Mouse (Mus musculus): ENCODE measurements around the gene Zkscan4. TPM values are rescaled to one million over a fixed set of nuclear protein-coding genes. Genes with fewer than 3 reads are reported as not detected.
"Not testable (repeated sequence)": the region's sequence is repeated elsewhere in the genome, so short reads cannot be mapped to it uniquely, and the experiment has no call there.

The Zkscan4 gene
- polyA plus RNA-seq, 1 experiment from 2014 or later: 11.5 TPM

DNA sequence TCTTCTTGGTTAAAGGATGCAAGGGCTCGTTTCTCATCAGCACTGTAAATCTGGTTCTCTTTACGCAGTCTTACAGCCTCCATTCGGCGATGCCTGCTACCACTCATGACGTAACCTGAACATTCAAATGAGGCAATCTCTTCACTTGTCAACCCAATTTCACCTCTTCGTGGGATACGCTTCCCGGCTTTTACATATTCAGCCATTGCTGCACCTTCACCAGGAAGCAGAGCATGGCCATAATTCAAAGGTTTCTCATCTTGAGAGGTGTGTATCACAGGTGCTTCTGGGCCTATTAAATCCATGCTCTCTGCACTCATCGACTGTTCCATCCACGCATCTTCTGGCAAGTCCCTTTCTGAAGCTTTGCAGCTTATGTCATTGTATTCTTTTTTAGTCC is 11.4 kb upstream of the Zkscan4 start:
- no peak for ATAC-seq (replicated peaks)
- Histone ChIP-seq H3K9me3 (no peaks in the 10 kb centered on the region), H3K27me3 (replicated peaks) (peaks cover 11% of the 10 kb centered on the region), H3K4me1 (peaks cover 10% of the 10 kb centered on the region; the same call in 1 of the 2 replicates), H3K4me3 (peak overlapping the region; percentile 54; the same call in 1 of the 2 replicates), H3K27ac (no peak overlapping the region), H3K36me3 (replicated peaks) (no peaks in the 10 kb centered on the region; the same call in 1 of the 2 replicates), H3K4me2 (peak overlapping the region; percentile 70; the same call in 1 of the 2 replicates), H3K9ac (no peak overlapping the region)
- 85% methylated on average over 10 of the region's 10 CpGs for WGBS

DNA sequence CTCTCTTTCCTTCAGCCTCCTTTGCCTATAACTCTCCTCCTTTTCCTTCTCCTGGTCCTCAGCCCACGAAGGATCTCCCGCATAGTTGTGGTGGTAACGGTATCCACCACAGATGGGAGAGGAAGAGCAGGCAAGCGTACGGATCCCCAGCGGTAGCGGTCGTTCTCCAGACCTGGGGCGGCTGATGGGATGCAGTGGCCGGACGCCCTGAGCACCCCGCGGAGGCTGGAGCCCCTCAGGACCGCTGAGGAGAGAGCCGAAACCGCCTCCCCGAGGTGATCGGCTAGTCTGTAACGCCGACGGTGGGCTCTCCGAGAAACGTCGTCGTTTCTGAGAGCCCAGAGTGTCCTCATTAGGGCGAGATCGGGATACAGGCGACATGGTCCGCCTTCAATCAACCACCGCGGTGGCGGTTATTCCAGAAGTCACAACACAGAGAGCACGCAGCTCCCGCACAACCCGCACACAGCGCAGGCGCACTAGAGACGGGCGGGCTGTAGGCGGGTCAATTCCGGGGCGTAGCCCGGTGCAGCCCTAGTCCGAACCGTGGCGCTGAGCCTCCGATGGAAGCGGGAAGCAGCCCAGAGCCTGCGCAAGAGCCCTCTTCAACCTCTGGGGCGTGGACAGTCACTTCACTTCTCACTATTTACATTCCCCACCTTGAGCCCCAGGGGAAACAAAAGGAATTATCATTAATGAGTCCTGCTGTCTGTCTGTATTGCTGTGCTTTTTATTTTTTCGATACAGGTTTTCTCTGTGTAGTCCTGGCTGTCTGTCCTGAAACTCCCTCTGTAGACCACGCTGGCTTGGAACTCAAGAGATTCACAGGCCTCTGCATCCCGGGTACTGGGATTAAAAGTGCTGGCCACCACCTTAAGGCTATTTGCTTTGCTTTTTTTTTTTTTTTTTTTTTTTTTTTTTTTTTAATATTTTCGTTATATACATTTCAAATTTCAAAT is 10.4 kb upstream of the Zkscan4 start, which contains the start of gene Nkapl:
Gene Nkapl (minus strand): TSS at position 449 of the 959 bp plus-strand sequence.
- H3K27ac ChIP-seq: peak within 1 kb of the TSS; percentile 77
- no peaks in the 10 kb centered on the region for H3K9me3 ChIP-seq
- peak within 1 kb of the TSS; percentile 69 for H3K9ac ChIP-seq
- H3K4me3 ChIP-seq: peak within 1 kb of the TSS; percentile 54
- no peaks in the 10 kb centered on the region; the same call in 1 of the 2 replicates for H3K36me3 ChIP-seq (replicated peaks)
- under 1% methylated on average over 53 of the region's 54 CpGs for WGBS
- peak within 1 kb of the TSS; percentile 70 for H3K4me2 ChIP-seq
- peaks cover 11% of the 10 kb centered on the region for H3K27me3 ChIP-seq (replicated peaks)
- peaks cover 10% of the 10 kb centered on the region; the same call in 1 of the 2 replicates for H3K4me1 ChIP-seq
- peak; percentile 100 for ATAC-seq (replicated peaks)

DNA sequence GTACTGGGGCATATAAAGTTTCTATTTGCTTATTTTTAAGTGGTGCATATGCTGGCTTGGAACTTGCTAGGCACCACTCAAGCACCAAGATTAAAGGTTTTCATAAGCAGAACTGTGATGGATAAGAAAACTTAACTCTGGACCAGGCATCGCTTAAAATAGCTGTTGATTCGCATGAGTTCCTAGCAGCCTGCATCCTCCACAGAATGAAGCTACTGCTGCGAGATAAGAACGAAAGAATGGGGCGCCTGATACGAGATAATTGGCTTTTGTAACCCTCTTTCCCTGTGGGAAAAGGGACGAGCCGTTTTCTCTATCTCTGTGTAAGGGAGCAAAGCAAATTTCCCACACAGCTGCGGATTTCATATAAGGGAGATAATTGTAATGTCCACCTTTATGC is 9.6 kb upstream of the Zkscan4 start:
- no peak for ATAC-seq (replicated peaks)
- H3K9ac ChIP-seq: no peak overlapping the region
- H3K27ac ChIP-seq: no peak overlapping the region
- H3K36me3 ChIP-seq (replicated peaks): no peaks in the 10 kb centered on the region; the same call in 1 of the 2 replicates
- WGBS: 16% methylated on average over 9 of the region's 9 CpGs
- no peaks in the 10 kb centered on the region for H3K9me3 ChIP-seq
- H3K27me3 ChIP-seq (replicated peaks): peaks cover 11% of the 10 kb centered on the region
- peaks cover 10% of the 10 kb centered on the region; the same call in 1 of the 2 replicates for H3K4me1 ChIP-seq
- H3K4me2 ChIP-seq: peak overlapping the region; percentile 70
- 0 out of 2 replicates have a peak overlapping the region, but pooled peaks have one; percentile 54 for H3K4me3 ChIP-seq

DNA sequence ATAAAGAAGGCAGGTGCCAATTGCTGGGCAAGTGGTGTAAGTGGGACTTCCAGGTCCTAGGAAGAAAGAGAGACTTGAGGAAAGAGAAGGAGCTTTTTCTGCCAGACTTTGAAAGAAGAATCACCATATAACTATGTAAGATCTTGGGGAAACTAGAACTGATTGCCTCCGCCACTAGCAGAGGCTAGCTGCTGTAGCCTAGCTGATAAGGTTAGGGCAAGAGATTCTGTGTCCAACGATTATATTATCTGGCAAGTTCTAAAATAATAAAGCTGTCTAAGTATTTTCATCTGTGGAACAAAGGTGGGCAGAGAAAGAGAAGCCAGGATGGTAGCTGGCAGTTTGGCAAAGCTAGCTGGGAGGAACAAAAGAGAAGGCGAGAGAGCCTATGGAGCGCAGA is 6.3 kb upstream of the Zkscan4 start:
- Histone ChIP-seq H3K4me3 (no peak overlapping the region), H3K9ac (no peak overlapping the region), H3K36me3 (replicated peaks) (no peaks in the 10 kb centered on the region; the same call in 1 of the 2 replicates), H3K4me2 (no peak overlapping the region), H3K27me3 (replicated peaks) (peaks cover under 1% of the 10 kb centered on the region), H3K27ac (no peak overlapping the region), H3K9me3 (no peaks in the 10 kb centered on the region), H3K4me1 (peaks cover 8% of the 10 kb centered on the region; the same call in 1 of the 2 replicates)
- ATAC-seq (replicated peaks): no peak
- 26% methylated on average over 4 of the region's 4 CpGs for WGBS

DNA sequence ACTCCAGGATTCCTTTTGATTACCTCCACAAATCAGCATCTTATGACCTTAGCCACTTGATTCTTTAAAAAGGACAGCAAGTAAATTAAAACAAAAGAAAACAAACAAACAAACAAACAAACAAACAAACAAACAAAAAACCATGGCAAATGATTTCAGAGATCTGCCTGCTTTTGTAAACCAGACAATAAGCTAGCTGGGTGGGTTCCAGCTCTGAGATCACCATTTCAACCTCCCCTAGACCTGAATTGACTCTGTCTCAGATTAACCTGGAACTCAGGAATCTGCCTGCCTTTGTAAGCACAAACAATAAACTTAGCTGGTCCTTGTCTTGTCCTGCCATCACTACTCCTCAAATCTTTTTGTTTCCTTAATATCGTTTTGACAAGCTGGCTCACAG is 8.2 kb downstream of the Zkscan4 start:
- Histone ChIP-seq H3K4me2 (no peak overlapping the region), H3K4me1 (no peaks in the 10 kb centered on the region)

DNA sequence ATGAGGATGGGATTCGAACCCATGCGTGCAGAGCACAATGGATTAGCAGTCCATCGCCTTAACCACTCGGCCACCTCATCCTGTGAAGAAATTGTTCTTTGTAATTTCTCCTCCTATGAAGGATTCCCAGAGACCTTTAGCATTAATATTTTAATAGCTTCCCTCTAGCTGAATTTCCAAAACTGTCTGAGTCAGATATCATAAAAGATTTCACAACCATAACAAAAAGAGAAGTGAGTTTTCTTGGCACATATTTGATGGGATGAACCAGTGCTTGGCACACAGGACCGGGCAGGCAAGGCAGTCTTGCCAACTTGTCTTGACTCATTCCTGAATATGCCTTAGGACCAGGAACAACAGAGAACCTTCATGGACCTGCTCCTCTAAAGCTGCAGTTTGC is 14.1 kb downstream of the Zkscan4 start:
- no peaks in the 10 kb centered on the region for H3K4me1 ChIP-seq
- H3K9ac ChIP-seq: no peak overlapping the region
- H3K27me3 ChIP-seq (replicated peaks): no peaks in the 10 kb centered on the region
- H3K27ac ChIP-seq: no peak overlapping the region
- 94% methylated on average over 5 of the region's 5 CpGs for WGBS
- peaks cover 3% of the 10 kb centered on the region; the same call in 1 of the 2 replicates for H3K36me3 ChIP-seq (replicated peaks)
- no peaks in the 10 kb centered on the region for H3K9me3 ChIP-seq
- H3K4me2 ChIP-seq: no peak overlapping the region
- no peak for ATAC-seq (replicated peaks)
- no peak overlapping the region for H3K4me3 ChIP-seq

More for the DNA sequence above, 8.2 kb downstream of the Zkscan4 start:
- 96% methylated on average over 1 of the region's 1 CpGs for WGBS
- Histone ChIP-seq H3K36me3 (replicated peaks) (peaks cover 29% of the 10 kb centered on the region), H3K27ac (no peak overlapping the region), H3K27me3 (replicated peaks) (no peaks in the 10 kb centered on the region), H3K9me3 (no peaks in the 10 kb centered on the region; the same call in 1 of the 2 replicates), H3K4me3 (no peak overlapping the region), H3K9ac (no peak overlapping the region)
- ATAC-seq (replicated peaks): no peak

DNA sequence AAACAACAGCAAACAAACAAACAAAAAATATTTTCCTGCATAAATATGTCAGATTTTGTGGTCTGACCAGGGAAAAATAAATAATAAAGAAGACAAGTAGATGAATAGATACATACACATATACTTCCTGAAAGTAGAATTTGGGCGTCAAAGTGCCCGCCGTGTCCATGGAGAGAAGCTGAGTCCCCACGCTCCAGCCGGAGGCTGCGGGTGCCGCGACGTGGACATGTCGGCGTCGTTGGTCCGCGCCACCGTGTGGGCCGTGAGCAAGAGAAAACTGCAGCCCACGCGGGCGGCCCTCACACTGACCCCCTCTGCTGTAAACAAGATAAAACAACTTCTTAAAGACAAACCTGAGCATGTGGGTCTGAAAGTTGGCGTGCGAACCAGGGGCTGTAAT is 16.4 kb downstream of the Zkscan4 start, which contains the start of gene AK157302:
Gene AK157302 (plus strand): TSS at position 144 of the 400 bp plus-strand sequence.
- no peak for ATAC-seq (replicated peaks)
- Histone ChIP-seq H3K9ac (no peak within 1 kb of the TSS), H3K27ac (no peak within 1 kb of the TSS), H3K9me3 (no peaks in the 10 kb centered on the region), H3K36me3 (replicated peaks) (no peaks in the 10 kb centered on the region), H3K27me3 (replicated peaks) (no peaks in the 10 kb centered on the region), H3K4me2 (no peak within 1 kb of the TSS), H3K4me3 (no peak within 1 kb of the TSS), H3K4me1 (no peaks in the 10 kb centered on the region)
- WGBS: 95% methylated on average over 21 of the region's 21 CpGs

DNA sequence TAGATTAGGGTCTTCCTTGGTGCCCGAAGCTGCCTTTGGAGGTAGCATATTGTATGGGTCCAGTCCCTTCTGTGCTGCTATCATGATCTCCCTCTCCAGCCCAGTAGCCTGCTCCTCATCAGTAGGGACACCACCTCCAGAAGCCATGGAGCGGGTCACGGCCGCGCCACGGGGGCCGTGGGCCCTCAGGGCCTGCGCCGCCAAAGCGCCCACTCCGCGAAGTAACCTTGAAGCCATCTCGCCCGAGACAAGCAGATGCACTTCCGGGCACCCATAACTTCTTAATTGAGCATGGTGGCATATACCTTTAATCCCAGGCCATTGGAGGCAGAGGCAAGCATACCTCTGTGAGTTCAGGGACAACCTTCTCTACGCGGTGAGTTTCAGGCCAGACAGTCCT is 22.5 kb downstream of the Zkscan4 start, which contains the start of gene Gm11273:
Gene Gm11273 (minus strand): TSS at position 237 of the 400 bp plus-strand sequence.
- not testable (repeated sequence) for ATAC-seq (replicated peaks); H3K27ac ChIP-seq; H3K4me1 ChIP-seq; H3K9me3 ChIP-seq; H3K27me3 ChIP-seq (replicated peaks); H3K36me3 ChIP-seq (replicated peaks); H3K9ac ChIP-seq; H3K4me2 ChIP-seq; H3K4me3 ChIP-seq
- WGBS: 92% methylated on average over 17 of the region's 17 CpGs

DNA sequence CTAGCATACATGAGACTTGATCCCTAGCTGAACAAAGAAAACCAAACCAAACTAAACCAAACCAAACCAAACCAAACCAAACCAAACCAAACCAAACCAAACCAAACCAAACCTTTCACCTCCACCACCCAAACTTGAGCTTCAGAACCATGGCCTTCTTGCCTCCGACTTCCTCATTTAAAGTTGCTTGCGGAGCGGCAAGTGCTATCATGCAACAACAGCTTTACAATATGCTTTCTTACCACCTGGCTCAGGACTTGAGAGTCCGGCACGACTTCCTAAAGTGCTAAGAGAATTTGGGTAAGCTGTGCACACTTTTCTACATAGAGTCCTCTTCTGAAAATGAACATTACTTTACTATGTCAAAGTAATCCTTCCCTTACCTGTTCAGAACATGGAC is 23.6 kb downstream of the Zkscan4 start:
- no peak overlapping the region for H3K4me2 ChIP-seq
- no peak overlapping the region for H3K27ac ChIP-seq
- peaks cover 2% of the 10 kb centered on the region; the same call in 1 of the 2 replicates for H3K4me1 ChIP-seq
- no peak overlapping the region for H3K4me3 ChIP-seq
- no peaks in the 10 kb centered on the region for H3K27me3 ChIP-seq (replicated peaks)
- WGBS: 92% methylated on average over 5 of the region's 5 CpGs
- H3K9ac ChIP-seq: no peak overlapping the region
- H3K36me3 ChIP-seq (replicated peaks): no peaks in the 10 kb centered on the region
- H3K9me3 ChIP-seq: no peaks in the 10 kb centered on the region
- ATAC-seq (replicated peaks): no peak

DNA sequence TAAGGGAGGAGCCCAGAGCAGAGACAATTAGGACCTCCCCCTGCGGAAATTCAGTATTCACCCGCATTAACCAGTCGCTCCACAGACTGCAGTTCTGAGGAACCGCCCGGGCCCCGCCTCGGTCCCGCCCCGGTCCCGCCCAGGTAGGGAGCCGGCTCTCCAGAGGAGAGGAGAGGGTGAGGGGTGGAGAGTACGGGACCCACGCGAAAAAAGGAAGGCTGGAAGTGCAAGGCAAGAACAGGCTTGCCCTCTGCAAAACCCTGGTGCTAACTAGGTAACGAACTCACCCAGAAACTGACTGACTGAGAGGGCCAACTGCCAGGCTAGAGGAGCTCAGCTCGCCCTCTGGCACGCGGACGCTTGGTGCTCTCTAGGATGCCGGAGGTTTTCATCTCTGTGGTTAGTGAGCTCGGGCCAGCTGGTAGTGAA is 27.5 kb downstream of the Zkscan4 start:
- ATAC-seq (replicated peaks): peak; percentile 100
- H3K27me3 ChIP-seq (replicated peaks): no peaks in the 10 kb centered on the region
- under 1% methylated on average over 21 of the region's 21 CpGs for WGBS
- H3K9me3 ChIP-seq: no peaks in the 10 kb centered on the region
- peak overlapping the region; percentile 73 for H3K27ac ChIP-seq
- H3K4me2 ChIP-seq: peak overlapping the region; percentile 57
- H3K4me3 ChIP-seq: peak overlapping the region; percentile 50
- no peaks in the 10 kb centered on the region for H3K36me3 ChIP-seq (replicated peaks)
- H3K9ac ChIP-seq: peak overlapping the region; percentile 42
- H3K4me1 ChIP-seq: peaks cover 2% of the 10 kb centered on the region; the same call in 1 of the 2 replicates

DNA sequence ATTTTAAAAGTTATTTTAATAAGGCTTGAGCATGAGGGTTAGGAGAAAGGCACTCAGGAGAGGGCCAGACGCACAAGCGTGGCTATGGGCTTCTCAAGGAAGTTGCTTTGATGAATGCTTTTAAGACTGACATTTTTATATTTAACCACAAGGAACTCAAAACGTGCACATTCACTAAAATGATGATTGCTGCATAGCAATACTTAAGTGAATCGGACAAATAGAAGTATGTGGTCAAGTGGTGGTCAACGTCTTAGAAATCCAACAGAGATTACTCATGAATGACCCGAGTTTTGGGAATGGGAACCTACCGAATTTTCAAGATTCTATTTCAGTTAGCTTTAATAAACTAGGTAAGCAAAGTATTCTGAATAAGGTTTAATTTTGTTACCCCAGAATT is 51.4 kb downstream of the Zkscan4 start:
- Histone ChIP-seq H3K9me3 (no peaks in the 10 kb centered on the region), H3K4me1 (peaks cover 11% of the 10 kb centered on the region), H3K27ac (no peak overlapping the region), H3K27me3 (replicated peaks) (no peaks in the 10 kb centered on the region), H3K9ac (no peak overlapping the region), H3K4me2 (peak overlapping the region; percentile 83), H3K36me3 (replicated peaks) (peaks cover 11% of the 10 kb centered on the region; the same call in 1 of the 2 replicates), H3K4me3 (peak overlapping the region; percentile 92)
- 51% methylated on average over 7 of the region's 7 CpGs for WGBS
- ATAC-seq (replicated peaks): no peak

DNA sequence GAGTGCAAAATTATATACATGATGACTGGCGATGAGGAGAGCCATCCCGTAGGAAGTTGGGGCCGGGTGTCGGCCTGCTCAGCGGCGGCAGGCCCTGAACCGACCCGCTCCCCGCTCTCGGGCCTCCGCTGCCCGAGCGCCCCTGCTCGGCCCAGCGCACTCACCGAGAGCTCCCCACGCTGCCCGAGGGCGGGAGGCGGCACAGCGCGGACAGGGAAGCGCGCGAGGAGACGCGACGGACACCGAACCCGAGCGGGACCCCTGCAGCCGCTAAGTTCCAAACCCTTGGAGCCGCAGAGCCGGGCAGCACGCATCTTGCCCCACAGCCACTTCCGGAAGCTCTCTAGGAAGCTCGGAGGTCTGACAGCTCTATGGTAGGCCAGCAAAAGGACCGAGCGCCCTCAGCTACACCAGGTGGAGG is 52.1 kb downstream of the Zkscan4 start, which contains the start of gene Zkscan8:
Gene Zkscan8 (minus strand): TSS at position 340 of the 421 bp plus-strand sequence.
- Histone ChIP-seq H3K4me1 (peaks cover 11% of the 10 kb centered on the region), H3K9me3 (no peaks in the 10 kb centered on the region), H3K4me2 (peak within 1 kb of the TSS; percentile 83), H3K27ac (peak within 1 kb of the TSS; percentile 91), H3K27me3 (replicated peaks) (no peaks in the 10 kb centered on the region), H3K9ac (peak within 1 kb of the TSS; percentile 95), H3K4me3 (peak within 1 kb of the TSS; percentile 92), H3K36me3 (replicated peaks) (0 out of 2 replicates have a peak, but pooled peaks cover 8% of the 10 kb centered on the region)
- peak; percentile 100 for ATAC-seq (replicated peaks)
- under 1% methylated on average over 39 of the region's 39 CpGs for WGBS

Data from midbrain, embryonic 15.5 days (tissue).